Mouse (Mus musculus) bone marrow macrophage, adult 2 months (primary cell): ENCODE measurements around the gene Ybey. TPM values are rescaled to one million over a fixed set of nuclear protein-coding genes. Genes with fewer than 3 reads are reported as not detected.

Experiments used
- H3K27ac ChIP-seq: 2 replicates; pipeline ENCODE4 v1.5.1; 2012; ENCODE audit warnings: low read depth, low read length; ENCODE audit not compliant: insufficient read depth
- H3K4me1 ChIP-seq: 2 replicates; pipeline ENCODE4 v1.6.1; 2012; ENCODE audit warnings: low read length; ENCODE audit not compliant: control insufficient read depth, insufficient read depth
- H3K4me3 ChIP-seq: 2 replicates; pipeline ENCODE4 v1.5.1; 2012; ENCODE audit warnings: mild to moderate bottlenecking, low read length, moderate library complexity; ENCODE audit not compliant: insufficient read depth
- CTCF ChIP-seq: IDR thresholded peaks from 2 replicates; pipeline ENCODE4 v1.5.1; 2012; ENCODE audit warnings: low read depth, mild to moderate bottlenecking, low read length, moderate library complexity
- POLR2A ChIP-seq: IDR thresholded peaks from 2 replicates; pipeline ENCODE4 v1.6.1; 2012; ENCODE audit warnings: mild to moderate bottlenecking, low read depth, low read length, borderline replicate concordance
- polyA plus RNA-seq: library from polyadenylated mRNA; stranded (reverse); fragments of >200 nt; gene quantifications from 2 replicates; pipeline ENCODE4 v1.2.4, GENCODE M21; 2012; ENCODE audit not compliant: missing spikeins, insufficient read depth, insufficient read length

Ybey gene
- polyA plus RNA-seq, 1 experiment = 2.7 TPM

DNA sequence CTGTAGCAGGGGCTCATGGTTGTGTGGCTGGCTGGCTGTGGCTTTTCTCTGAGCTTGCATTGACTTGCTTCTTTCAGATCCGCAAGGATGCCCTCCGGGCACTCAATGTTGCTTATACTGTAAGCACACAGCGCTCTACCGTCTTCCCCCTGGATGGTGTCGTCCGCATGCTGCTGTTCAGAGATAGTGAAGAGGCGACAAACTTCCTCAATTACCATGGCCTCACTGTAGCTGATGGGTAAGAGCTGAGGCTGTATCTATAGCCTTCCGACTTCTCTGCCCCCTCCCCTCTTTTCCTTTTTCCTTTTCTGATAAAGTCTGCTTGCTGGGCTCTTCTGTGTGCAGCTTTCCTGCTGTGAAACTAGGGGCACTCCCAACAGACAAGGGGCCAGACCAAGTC lies 19.4 kb upstream of the Ybey start:
- Histone ChIP-seq H3K4me1 (peaks cover 8% of the 10 kb centered on the region), H3K27ac (no peak overlapping the region), H3K4me3 (no peak overlapping the region)
- TF ChIP-seq POLR2A = no peak
- no peak for TF ChIP-seq CTCF

DNA sequence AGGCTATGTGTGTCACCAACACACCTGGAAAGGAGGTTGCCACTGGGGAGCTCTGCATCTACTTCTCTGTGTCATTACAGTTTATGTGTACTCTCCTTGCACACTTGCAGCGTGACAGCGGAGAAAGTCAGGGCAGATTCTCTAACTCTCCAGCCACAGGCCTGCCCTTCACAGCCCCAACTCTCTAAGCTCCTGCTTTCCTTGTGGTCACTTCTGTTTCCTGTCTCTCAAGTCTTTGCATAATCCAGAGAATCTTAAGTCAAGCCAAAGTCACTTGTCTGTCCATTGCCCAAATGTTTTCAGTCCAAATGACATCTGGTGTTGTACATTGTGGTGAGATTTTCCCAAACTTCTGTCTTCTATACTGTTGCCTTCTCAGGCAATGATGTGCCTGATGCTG lies 17.4 kb upstream of the Ybey start:
- H3K27ac ChIP-seq = no peak overlapping the region
- TF ChIP-seq POLR2A (no peak), CTCF (no peak)
- no peak overlapping the region for H3K4me3 ChIP-seq
- H3K4me1 ChIP-seq = peaks cover 8% of the 10 kb centered on the region

DNA sequence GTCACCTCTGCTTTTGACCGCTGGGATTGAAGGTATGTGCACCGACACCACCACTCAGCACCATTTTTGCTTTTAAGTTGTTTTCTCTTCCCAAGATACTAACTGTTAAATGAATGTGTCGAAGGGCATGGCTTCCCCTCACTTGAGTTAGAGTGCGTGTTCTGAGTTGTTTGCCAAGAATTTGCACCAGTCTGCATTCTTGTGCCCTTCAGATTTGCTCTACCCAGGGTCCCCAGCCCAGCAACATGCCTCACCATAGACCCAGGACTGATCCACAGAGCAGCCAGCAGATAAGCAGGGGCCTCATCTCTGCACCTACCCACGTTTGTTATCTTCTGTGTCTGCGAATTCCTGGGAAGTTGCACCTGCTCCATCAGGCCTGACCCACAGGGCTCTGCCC lies 12.6 kb upstream of the Ybey start:
- Histone ChIP-seq H3K4me1 (peaks cover 7% of the 10 kb centered on the region), H3K4me3 (no peak overlapping the region), H3K27ac (no peak overlapping the region)
- TF ChIP-seq POLR2A (no peak), CTCF (no peak)

DNA sequence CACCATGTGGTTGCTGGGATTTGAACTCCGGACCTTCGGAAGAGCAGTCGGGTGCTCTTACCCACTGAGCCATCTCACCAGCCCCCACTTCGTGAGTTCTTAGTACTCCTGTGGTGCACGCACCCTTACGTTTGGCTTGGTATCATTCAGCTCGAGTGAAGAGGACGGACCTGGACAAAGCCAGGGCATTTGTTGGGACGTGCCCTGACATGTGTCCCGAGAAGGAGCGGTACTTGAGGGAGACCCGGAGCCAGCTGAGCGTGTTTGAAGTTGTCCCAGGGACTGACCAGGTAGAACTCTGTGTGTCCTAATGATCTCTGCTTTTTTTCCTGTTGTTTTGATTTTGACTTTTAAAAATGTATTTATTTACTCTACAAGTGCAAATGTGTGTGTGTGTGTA lies 11.9 kb upstream of the Ybey start:
- Histone ChIP-seq H3K4me1 (peaks cover under 1% of the 10 kb centered on the region; the same call in 1 of the 2 replicates), H3K27ac (no peak overlapping the region), H3K4me3 (no peak overlapping the region)
- TF ChIP-seq POLR2A (no peak), CTCF (no peak)

DNA sequence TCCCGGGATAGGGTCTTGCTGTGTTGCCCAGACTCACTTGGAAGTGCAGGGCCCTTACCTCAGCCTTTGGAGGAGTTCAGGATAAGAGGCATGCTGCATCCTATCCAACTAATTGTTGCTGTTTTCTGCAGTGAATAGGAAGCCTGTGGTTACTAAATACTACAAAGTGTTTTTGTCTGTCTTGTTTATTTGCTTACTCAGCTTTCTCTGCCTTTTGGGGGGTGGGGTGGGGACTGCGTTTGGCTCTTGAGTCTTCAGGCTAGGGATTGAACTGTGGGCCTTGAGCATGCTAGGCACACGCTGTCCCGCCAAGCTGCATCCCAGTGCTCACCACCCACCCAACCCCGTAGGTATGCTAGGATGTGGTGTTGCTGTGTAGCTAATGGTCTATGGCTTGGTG lies 4.8 kb upstream of the Ybey start:
- no peak overlapping the region for H3K4me3 ChIP-seq
- H3K27ac ChIP-seq = no peak overlapping the region
- 0 out of 2 replicates have a peak, but pooled peaks cover 3% of the 10 kb centered on the region for H3K4me1 ChIP-seq
- TF ChIP-seq CTCF (no peak), POLR2A (no peak)

DNA sequence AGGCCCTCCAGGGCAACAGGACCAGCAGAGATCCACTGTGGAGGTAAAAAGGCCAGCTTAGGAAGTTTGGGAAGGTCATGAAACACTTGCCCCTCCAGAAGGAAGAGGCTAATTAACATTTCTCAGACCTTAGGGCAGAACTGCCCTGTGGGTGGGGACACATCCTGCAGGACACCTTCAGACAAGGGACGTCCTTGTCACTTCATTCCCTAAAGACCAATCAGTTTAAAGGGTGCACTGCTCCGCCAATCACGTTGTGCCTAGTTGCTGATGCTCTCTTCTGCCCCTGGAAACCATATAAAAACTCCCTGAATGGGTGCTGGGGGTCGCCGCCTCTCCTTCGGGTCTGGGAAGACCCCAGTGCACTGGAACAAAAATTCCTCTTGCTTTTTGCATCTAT lies 6.2 kb downstream of the Ybey start:
- H3K4me3 ChIP-seq = no peak overlapping the region
- no peak overlapping the region for H3K27ac ChIP-seq
- TF ChIP-seq CTCF = no peak
- no peak for TF ChIP-seq POLR2A
- H3K4me1 ChIP-seq = peaks cover 2% of the 10 kb centered on the region; the same call in 1 of the 2 replicates

DNA sequence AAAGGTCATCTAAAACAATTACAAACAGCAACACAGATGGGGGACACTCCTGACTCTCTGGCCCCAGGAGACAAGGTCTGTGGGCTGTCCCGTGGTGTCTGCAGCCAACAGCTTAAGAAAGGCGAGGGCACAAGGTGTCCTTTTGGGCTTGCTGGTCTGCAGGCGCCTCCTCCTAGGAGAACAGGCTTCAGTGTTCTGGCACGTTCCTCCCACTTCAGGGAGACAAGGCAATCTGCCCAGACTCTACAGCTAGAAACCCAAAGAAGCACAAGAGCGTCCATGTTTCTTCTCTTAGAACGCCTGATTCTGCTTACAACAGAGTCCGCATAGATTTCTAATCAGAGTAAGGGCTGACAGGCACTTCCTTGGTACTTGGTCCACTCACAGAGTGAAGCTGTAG lies 6.6 kb downstream of the Ybey start:
- H3K27ac ChIP-seq = no peak overlapping the region
- no peaks in the 10 kb centered on the region for H3K4me1 ChIP-seq
- H3K4me3 ChIP-seq = no peak overlapping the region
- TF ChIP-seq CTCF (no peak), POLR2A (no peak)

DNA sequence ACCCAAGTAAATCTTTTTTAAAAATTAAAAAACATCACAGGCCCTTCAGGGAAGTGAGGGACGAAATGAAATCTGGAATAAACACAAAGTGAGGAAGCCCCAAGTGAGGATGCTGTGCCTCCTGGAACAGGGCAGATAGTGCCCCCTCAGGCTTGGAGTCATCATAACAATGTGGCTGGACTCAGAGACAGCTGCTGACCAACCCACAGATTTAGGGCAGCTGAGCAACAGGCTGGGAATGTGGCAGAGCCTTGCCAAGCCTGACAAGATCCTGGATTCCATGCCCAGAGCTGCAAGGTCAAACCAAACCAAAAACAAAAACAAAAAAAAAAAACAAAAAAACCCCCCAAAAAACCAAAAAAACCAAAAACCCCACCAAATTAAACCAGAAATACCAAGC lies 7.7 kb downstream of the Ybey start:
- no peaks in the 10 kb centered on the region for H3K4me1 ChIP-seq
- no peak overlapping the region for H3K4me3 ChIP-seq
- H3K27ac ChIP-seq = no peak overlapping the region
- TF ChIP-seq CTCF (no peak), POLR2A (no peak)

DNA sequence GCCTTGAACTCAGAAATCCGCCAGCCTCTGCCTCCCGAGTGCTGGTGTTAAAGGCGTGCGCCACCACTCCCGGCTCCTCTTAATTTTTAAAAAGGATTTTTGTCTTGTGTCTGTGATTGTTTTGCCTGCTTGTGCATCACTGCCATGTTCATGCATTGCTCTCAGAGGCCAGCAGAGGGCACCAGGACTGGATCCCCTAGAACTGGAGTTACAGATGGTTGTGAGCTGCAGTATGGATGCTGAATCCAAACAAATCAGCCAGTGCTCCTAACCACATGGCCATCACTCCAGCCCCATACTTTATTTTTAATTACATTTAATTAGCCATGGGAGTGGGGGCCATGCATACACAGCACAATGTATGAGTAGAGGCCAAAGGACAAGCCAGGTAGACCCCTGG lies 13.6 kb downstream of the Ybey start:
- Histone ChIP-seq H3K4me3 (no peak overlapping the region), H3K27ac (no peak overlapping the region), H3K4me1 (no peaks in the 10 kb centered on the region)
- TF ChIP-seq CTCF = peak; percentile 46; the same call in 1 of the 2 replicates
- TF ChIP-seq POLR2A = no peak

DNA sequence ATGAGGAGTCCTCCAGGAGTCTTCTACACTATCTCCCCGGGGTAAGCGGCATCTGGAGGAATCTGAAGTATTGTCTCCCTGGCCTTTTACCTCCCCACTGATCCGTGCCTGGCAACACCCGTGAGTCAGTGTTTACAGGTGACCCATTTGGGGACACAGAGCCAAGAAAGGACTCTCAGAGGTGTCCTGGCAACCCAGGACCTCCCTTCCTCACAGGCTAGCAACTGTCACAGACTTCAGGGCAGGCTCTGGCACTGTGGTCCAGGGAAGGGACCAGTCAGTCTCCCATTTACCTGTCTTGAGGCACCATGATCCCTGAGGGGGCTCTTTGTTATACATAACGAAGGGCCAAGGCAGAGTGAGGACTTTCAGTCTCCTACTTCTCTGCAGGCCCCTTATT lies 20.1 kb downstream of the Ybey start, which contains the start of gene 2610028H24Rik:
TSS of gene 2610028H24Rik (plus strand) at position 231 of the 400 bp plus-strand sequence.
- TF ChIP-seq POLR2A = no peak
- no peak for TF ChIP-seq CTCF
- Histone ChIP-seq H3K4me1 (peaks cover 10% of the 10 kb centered on the region), H3K27ac (no peak within 1 kb of the TSS), H3K4me3 (no peak within 1 kb of the TSS)
